Comparison of ENCODE assay signal across 12 mouse cellular contexts in genomic region chr10:77062393-77063010, GRCm38 (mm10). TPM values are rescaled to one million over a fixed set of nuclear protein-coding genes. Genes with fewer than 3 reads are reported as not detected.
DNase-seq lines count a peak whose midpoint lies in the region; ATAC-seq lines count a peak whose summit lies in the region.
"Had no signal": no experiment of that assay in that cellular context is flagged by ENCODE, and none has a peak within 500 bp of the region (broad histone marks: within the 10 kb centered on the region; RNA-seq: fewer than 3 reads in every experiment).

No protein-coding gene starts in this region.

- H3K4me2 ChIP-seq in neural tube, embryonic 15.5 days: no peak overlapping the region
- H3K4me2 ChIP-seq: limb, embryonic 15.5 days had no signal

- no peaks in the 10 kb centered on the region for H3K4me1 ChIP-seq in heart, embryonic 10.5 days
- H3K4me1 ChIP-seq in neural tube, embryonic 15.5 days: no peaks in the 10 kb centered on the region

- H3K9ac ChIP-seq in neural tube, embryonic 15.5 days (replicated peaks): no peak overlapping the region
- H3K9ac ChIP-seq: limb, embryonic 15.5 days had no signal

- H3K4me3 ChIP-seq in heart, embryonic 10.5 days: no peak overlapping the region
- no peak overlapping the region for H3K4me3 ChIP-seq in neural tube, embryonic 15.5 days (replicated peaks)
- H3K4me3 ChIP-seq: heart, adult 2 months; limb, embryonic 15.5 days had no signal

- DNase-seq in heart, adult 9 months (ENCODE audit: low spot score in 2 of 2): peak; percentile 9 to 22
- no peak for DNase-seq in heart, embryonic 10.5 days (ENCODE audit: low spot score)
- no peak for DNase-seq in neural tube, embryonic 10.5 days (ENCODE audit: extremely low spot score, low spot score)
- DNase-seq in kidney, postnatal 4 days: peak; percentile 83 to 84
- DNase-seq in telencephalon, adult 2 months (ENCODE audit: low read depth, low spot score): peak; percentile 3
- no peak for DNase-seq in cerebellum, postnatal 4 days (ENCODE audit: low spot score in 2 of 2)
- no peak for DNase-seq in spleen, postnatal 14 days (ENCODE audit: low spot score in 2 of 2)
- DNase-seq: cerebellum, adult 9-11 months; thymus, adult 2 months had no signal

- H3K27ac ChIP-seq in heart, embryonic 10.5 days: no peak overlapping the region
- H3K27ac ChIP-seq in neural tube, embryonic 15.5 days (replicated peaks): peak overlapping the region; percentile 13; the same call in 1 of the 2 replicates
- H3K27ac ChIP-seq: heart, adult 2 months; limb, embryonic 15.5 days had no signal

- no peaks in the 10 kb centered on the region for H3K27me3 ChIP-seq in heart, embryonic 10.5 days (ENCODE audit: insufficient read depth, poor library complexity, severe bottlenecking)
- no peaks in the 10 kb centered on the region for H3K27me3 ChIP-seq in neural tube, embryonic 15.5 days (replicated peaks)
- H3K27me3 ChIP-seq: limb, embryonic 15.5 days had no signal

- WGBS in heart, embryonic 10.5 days: 86% methylated on average over 11 of the region's 11 CpGs
- WGBS in neural tube, embryonic 15.5 days: 90% methylated on average over 11 of the region's 11 CpGs

- H3K36me3 ChIP-seq in heart, embryonic 10.5 days: peaks cover 76% of the 10 kb centered on the region
- H3K36me3 ChIP-seq in neural tube, embryonic 15.5 days: no peaks in the 10 kb centered on the region
- H3K36me3 ChIP-seq: limb, embryonic 15.5 days had no signal

- H3K9me3 ChIP-seq in heart, embryonic 10.5 days: no peaks in the 10 kb centered on the region
- H3K9me3 ChIP-seq in neural tube, embryonic 15.5 days (replicated peaks): no peaks in the 10 kb centered on the region
- H3K9me3 ChIP-seq: limb, embryonic 15.5 days had no signal

- ATAC-seq in neural tube, embryonic 15.5 days (ENCODE audit: low FRiP score): no peak

RNA-seq across cellular contexts. Expression of gene Slc19a1, which starts 30.5 kb away (rescaled TPM):
- polyA plus RNA-seq in heart, embryonic 10.5 days (2016; fragmentation: Nextera tagmentation; extraction: Ambion mirVana): 18.7 and 26.5 TPM in 2 replicates
- 37.9 and 39.2 TPM in 2 replicates for polyA plus RNA-seq in neural tube, embryonic 15.5 days (2015; fragmentation: Nextera tagmentation; extraction: Ambion mirVana)

Comparison
In these comparisons a context has a peak if more than half of its experiments do, and no peak if none do; other contexts are left out.
1. DNase-seq: peak in heart, adult 9 months (2 of 2), kidney, postnatal 4 days (2 of 2) and telencephalon, adult 2 months (single experiment); none in heart, embryonic 10.5 days (single experiment), neural tube, embryonic 10.5 days (single experiment), cerebellum, postnatal 4 days (0 of 2) and spleen, postnatal 14 days (0 of 2).